Mouse (Mus musculus) large intestine, adult 2 months (tissue): ENCODE results near the gene 5530401A14Rik. TPM values are rescaled to one million over a fixed set of nuclear protein-coding genes. Genes with fewer than 3 reads are reported as not detected.

Experiments
- DNase-seq: peaks from one replicate; pipeline ENCODE4 v3.0.0-alpha.2; 2012; ENCODE audit warnings: low read depth, low spot score
- WGBS: fragments of 180-500 bp; shearing (Covaris S2); methylation state at CpG from one replicate; pipeline ENCODE4 v1.1.7; 2018; 5-methylcytosine and 5-hydroxymethylcytosine counted together
- polyA plus RNA-seq: library from polyadenylated mRNA; depleted of rRNA; stranded (reverse); fragments of >200 nt; gene quantifications from 2 replicates; pipeline ENCODE4 v1.2.3, GENCODE M21; 2012; rRNA removed

5530401A14Rik gene
- 0.03 TPM in 1 of 2 replicates, not detected in the other for polyA plus RNA-seq

GRCm38 (mm10) chr11:81860250-81860972, at the start of gene 5530401A14Rik:
Gene 5530401A14Rik (plus strand): TSS chr11:81860673.
- 37% methylated on average over 4 of the region's 4 CpGs for WGBS
- DNase-seq: no peak

GRCm38 (mm10) chr11:81814816-81815215, 45.7 kb upstream of the 5530401A14Rik start:
- WGBS: 86% methylated on average over 1 of the region's 1 CpGs
- DNase-seq: no peak

DNA sequence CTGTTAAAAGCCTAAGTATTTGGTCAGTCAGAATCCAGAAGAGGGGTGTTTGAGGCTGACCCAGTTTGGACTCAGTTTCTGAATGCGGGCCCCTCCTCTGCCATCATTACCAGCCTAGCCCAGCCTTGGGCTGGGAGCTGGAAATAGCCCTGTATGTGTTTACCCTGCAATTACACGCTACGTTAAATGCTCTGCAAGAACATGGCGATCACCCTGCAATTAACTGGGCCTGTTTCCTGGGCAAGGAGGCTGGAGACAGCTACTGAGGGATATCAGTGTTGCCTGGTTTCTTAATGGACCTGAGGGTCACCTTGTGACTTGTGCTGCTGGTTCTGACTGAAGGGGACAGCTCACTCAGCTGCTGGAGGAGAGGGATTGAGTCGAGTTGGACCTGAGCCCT, 43.9 kb upstream of the 5530401A14Rik start:
- no peak for DNase-seq
- 30% methylated on average over 5 of the region's 5 CpGs for WGBS

GRCm38 (mm10) chr11:81832381-81832780, 28.1 kb upstream of the 5530401A14Rik start:
- 40% methylated on average over 1 of the region's 1 CpGs for WGBS
- DNase-seq: no peak

DNA sequence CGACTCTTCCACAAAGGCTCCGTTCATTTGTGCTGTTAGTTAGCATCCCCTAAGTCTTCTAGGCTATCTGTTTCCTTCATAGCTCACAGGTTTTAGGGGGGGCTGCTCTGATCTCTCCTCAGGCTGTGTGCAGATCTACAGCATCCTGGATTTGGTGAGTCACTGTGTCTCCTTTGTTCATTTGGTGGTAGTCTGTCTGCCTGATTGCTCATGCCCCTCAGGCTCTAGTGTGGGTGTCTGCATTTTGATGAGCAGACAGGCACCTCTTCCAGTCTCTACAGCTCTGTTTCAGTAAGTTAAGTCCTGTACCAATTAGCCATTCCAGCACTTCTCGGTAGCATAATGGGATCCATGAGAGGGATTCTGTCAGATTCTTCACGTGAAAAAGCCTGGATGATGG, 22.0 kb upstream of the 5530401A14Rik start:
- no peak for DNase-seq
- 76% methylated on average over 4 of the region's 4 CpGs for WGBS

GRCm38 (mm10) chr11:81841001-81841400, 19.5 kb upstream of the 5530401A14Rik start:
- DNase-seq: no peak
- 26% methylated on average over 2 of the region's 2 CpGs for WGBS

DNA sequence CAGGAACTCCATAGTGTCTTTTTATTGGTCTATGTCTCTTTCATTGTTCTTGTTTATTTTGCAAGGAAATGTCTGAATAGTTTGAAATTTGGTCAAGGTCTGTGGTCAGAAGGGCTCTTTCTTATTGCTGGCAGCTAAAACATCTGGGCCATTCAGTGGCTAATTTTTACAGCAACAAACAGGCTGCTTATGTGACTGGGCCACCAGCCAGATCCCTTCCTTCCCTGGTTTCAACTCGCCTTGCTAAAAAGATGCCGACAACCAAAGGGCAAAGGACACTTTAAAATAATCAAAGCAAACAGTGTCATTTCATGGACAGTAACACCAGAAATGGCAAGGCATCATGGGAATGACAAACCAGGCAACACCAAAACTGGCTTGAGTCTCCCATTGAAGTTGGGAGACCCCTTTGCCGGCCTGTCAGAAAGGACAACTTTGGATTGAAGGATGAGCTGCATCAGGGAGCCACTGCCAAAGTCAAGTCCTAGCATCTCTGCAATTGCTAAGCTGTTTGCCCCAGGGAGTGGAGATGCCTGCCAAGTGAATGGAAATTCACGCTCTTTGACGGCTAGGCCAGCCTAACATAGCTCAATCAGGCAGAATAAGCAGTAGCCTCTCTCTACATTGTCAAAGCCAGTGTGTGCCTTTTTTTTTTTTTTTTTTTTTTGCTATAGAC, 15.3 kb upstream of the 5530401A14Rik start:
- no peak for DNase-seq

DNA sequence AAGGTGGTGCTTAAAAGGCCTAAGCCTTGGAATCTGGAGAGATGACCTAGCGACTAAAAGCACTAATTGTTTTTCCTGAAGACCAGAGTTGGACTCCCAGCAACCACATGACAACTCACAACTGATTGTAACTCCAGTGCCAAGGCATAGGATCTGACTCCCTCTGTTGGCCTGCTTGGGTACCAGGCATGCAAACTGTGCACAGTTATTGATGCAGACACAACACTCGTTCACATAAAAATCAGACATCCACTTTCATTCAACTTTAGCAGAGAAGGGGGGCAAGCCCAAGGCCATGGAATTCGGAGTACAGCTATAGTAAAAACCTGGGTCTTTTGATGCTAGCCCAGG, 14.8 kb upstream of the 5530401A14Rik start:
- 62% methylated on average over 3 of the region's 3 CpGs for WGBS

More for the DNA sequence above, 15.3 kb upstream of the 5530401A14Rik start:
- 62% methylated on average over 5 of the region's 5 CpGs for WGBS

GRCm38 (mm10) chr11:81847773-81848490, 12.5 kb upstream of the 5530401A14Rik start:
- 16% methylated on average over 1 of the region's 1 CpGs for WGBS
- no peak for DNase-seq

More for the DNA sequence above, 14.8 kb upstream of the 5530401A14Rik start:
- DNase-seq: no peak

DNA sequence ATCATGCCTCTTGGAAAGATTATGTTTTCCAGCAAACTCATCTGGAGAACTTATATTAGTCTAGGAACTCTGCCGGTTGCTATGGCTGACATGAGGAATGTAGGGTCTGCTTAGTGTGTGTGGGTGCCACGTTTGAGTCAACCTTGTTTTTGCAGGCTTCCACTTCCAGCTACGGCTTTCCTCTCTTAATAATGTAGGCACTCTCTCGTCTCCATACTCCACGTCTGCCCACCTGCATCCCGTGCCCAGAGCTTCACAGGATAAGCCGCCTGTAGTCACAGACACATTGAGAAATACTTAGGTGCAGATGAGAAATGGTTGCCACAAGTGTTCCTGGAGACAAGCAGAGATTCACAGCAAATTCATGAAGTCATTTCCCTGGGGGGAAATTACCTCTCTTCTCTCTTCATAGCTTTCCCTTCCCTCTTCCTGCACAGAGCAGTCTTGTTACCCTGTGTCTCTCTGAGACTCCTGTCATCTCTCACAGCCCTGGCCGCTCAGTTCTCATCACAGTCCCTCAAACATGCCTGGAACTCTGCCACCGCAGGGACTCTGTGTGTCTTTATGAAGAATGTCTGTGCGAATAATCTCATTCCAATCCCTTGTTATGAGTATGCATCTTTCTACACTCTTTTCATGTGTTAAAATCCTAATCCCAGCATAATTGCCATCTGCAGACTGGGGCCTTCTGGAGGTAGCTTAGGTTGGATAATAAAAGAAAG, 5.3 kb downstream of the 5530401A14Rik start:
- no peak for DNase-seq
- WGBS: 69% methylated on average over 10 of the region's 10 CpGs

DNA sequence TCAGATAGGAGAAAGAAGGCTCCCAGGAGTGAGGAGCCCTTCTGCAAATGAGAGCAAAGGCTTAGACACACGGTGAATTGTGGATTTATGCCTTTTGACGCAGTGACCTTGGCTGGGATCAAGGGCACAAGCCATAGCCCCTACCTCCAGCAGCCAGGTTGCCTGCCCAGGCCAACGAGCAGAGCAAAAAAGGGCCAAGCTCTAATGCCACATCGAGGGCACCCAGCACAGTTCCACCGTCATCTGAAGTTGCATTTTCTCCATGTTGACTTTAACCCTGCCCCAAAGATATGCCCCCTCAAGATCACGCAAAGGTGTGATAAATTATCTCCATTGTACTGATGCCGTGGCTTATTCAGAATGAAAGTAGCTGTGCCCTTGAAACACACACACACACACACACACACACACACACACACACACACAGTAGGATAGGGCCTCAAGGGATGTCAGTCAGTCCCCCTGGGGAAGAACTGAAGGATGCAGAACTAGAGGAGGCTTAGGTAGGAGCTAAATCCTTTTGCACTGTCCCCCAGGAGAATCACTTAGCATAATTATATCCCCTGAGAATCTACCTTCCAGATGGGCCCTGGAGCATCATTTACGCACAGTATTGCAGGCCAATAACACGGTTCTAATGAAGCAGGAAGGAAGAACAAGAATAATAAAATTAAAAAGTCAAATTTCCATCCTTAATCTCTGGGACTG, 11.2 kb downstream of the 5530401A14Rik start:
- DNase-seq: no peak
- 32% methylated on average over 9 of the region's 9 CpGs for WGBS

DNA sequence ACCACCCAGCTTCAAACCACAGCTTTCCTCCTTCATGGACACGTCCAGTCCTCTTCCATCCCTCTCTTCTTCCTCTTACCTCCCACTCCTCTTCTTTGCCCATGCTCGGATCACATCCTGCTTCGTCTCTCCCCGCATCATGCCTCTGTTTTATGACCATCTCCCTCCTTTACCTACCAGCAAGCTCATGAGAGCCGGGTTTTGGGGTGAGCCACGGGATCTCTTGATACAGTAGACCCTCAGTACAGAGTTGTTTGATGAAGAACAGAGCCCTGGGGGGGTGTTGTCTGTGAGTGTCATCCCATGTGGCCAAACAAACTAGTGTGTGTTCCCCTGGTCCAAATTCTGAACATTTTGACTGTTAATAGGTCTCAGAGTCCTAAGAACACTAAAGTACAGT, 36.0 kb downstream of the 5530401A14Rik start:
- WGBS: 80% methylated on average over 6 of the region's 6 CpGs
- no peak for DNase-seq

GRCm38 (mm10) chr11:81897547-81898354, 37.3 kb downstream of the 5530401A14Rik start:
- WGBS: 11% methylated on average over 8 of the region's 8 CpGs
- no peak for DNase-seq

DNA sequence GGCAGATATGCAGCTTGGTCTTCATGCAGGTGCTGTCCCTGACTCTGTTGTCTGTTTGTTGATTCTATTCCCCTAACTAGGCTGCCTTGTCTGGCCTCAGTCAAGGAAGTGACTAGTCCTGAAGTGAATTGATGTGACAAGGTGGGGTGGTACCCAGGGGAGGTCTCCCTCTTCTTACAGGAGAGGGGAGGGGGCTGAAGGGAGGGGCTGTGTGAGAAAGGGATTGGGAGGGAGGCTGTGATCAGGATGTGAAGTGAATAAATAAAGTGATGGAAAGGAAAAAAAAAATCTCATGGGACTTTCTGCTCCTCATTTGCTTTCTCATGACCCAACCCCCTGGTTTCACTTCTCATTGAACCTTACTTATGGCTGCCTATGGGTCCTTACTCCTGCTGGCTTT, 41.8 kb downstream of the 5530401A14Rik start:
- no peak for DNase-seq

DNA sequence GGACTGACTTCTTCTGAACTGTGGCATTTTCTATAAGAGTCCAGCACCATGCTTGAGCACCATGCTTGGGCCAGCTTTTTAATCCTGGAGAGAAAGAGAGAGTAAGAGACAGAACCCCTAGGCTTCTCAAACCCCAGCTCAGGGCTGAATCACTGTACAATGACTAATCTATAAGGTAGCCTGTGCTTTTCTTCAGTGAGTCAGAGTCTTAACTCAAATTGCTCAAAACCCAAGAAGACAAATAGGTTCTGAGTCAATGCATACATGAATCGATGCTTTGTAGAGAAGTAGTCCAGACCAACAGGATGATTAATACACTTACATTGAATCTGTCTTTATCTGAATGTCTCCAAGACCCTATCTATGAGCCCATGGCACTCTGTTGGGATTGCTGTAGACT, 48.3 kb downstream of the 5530401A14Rik start:
- WGBS: 84% methylated on average over 1 of the region's 1 CpGs
- no peak for DNase-seq

DNA sequence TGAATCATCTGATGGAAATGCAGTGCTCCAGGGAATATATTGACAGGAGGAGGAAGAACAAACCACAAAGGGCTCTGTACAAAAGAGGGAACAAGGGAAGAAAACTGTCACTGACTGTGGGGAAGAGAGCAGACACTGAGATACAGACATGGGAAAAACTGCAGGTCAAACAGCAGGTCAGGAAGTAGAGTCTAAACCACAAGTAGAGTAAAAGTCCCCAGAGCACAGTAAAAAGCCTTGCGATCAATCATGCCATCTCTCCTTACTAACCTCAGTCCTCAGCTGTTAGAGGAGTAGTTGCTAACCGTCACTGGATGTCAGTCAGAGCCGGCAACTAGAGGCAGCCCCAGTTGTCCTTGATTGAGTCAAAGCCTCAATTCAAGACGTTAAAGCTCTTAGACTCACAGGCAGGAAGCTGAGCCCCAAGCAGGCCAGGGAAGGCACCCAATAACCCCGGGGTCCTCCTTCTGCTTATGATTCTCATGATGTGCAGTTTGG, 49.0 kb downstream of the 5530401A14Rik start:
- 68% methylated on average over 5 of the region's 5 CpGs for WGBS

DNA sequence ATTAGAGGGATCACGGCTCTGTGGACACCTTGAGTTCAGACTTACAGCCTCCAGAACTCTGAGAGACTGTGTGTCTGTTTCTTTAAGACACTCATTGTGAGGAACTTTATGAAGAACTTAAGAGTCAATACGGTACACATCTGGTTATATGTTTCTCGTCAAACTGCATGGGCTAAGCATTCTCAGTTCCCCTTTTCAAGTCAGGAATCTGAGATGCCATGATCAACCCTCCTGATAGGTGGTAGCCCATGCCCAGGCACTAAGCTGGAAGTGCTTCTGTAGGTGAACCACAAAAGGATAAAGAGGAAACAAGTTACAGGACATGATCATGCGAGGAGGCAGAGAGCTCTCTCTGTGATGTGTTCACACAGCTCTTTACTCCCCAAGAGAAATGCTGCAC, 52.6 kb downstream of the 5530401A14Rik start:
- DNase-seq: no peak
- 71% methylated on average over 4 of the region's 4 CpGs for WGBS

More for the DNA sequence above, 49.0 kb downstream of the 5530401A14Rik start:
- no peak for DNase-seq

DNA sequence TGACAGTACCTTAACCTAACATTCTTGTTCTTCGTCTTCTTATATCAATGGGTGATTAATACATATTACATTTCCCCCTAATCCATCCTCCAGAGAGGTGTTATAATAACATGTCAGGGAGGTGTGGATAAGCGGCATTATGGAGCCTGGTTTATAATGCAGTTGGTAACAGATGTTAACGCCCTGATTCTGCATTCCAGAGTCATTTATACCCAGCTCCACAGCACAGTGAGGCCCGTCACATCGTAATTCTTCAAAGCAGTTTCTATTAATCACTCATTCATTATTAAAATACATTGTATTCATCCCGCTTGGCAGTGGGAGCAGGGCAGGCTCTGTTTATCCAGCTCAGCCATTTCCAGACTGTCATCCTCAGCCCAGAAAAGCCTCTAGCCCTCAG, 55.0 kb downstream of the 5530401A14Rik start:
- WGBS: 55% methylated on average over 6 of the region's 6 CpGs
- no peak for DNase-seq
